Mouse (Mus musculus): Measurements from ENCODE around the gene Cabin1. TPM values are rescaled to one million over a fixed set of nuclear protein-coding genes. Genes with fewer than 3 reads are reported as not detected.

Cabin1 gene
- polyA plus RNA-seq, 2 experiments = 11.2 to 13.7 TPM

DNA sequence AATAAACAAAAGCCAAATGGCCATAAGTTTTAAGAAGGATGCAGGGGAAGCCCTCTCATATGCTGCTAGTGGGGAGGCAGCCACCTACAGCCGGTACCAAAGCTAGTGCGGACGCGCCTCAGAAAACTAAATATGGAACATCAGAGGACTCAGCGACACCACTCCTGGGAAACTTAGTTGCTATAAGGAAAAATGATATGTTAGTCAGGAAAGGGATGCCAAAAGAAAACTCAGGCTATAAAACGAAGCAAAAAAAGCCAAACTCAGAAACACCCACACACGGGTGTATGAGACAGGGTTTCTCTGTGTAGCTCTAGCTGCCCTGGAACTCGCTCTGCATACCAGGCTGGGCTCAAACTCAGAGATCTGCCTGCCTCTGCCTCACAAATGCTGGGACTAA, 24.1 kb upstream of the Cabin1 start:
- no peak for TF ChIP-seq CTCF (IDR thresholded peaks at IDR 0.05; ENCODE audit: low read depth)
- no peak for TF ChIP-seq EP300 (IDR thresholded peaks at IDR 0.05; ENCODE audit: low read depth)
- ATAC-seq (ENCODE audit: insufficient read depth) = no peak
- H3K27ac ChIP-seq = no peak overlapping the region
- no peak overlapping the region for H3K4me2 ChIP-seq (ENCODE audit: low read depth)
- no peaks in the 10 kb centered on the region for H3K27me3 ChIP-seq (ENCODE audit: control insufficient read depth, insufficient read depth, low read length)
- no peak for DNase-seq (ENCODE audit: low read depth in 3 of 3, low spot score in 3 of 3)
- WGBS (ENCODE audit: insufficient replicate concordance) = 80% methylated on average over 8 of the region's 8 CpGs
- no peak overlapping the region for H3K9ac ChIP-seq (replicated peaks)
- peaks cover 0 to 8% of the 10 kb centered on the region in 2 experiments; a peak in 2 of 4 replicates for H3K4me1 ChIP-seq (replicated peaks; ENCODE audit: control insufficient read depth in 2 of 2, insufficient read depth in 2 of 2, low read length in 1 of 2)
- no peaks in the 10 kb centered on the region for H3K36me3 ChIP-seq (replicated peaks; ENCODE audit: control insufficient read depth, insufficient read depth, low read depth)
- H3K9me3 ChIP-seq (ENCODE audit: control insufficient read depth, low read length) = no peaks in the 10 kb centered on the region
- H3K4me3 ChIP-seq (ENCODE audit: insufficient read depth in 1 of 2, low read depth in 2 of 2, low read length in 2 of 2) = no peak overlapping the region

DNA sequence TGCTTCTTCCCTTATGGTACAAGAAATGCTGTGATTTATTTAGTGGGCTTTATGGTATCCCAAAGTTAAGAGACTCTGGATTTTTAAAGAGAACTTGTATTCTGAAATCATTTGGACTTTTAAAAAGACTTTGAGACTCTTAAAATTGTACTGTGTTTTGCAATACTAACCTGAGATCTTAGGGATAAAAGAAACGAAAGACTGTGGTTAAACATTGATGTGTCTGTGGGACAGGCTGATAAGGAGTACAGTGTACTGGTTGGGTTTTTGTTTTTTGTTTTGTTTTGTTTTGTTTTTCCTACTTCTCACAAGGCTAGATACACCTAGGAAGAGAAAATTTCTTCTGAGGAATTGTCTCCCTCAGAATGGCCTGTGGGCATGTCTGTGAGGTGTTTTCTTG, 21.3 kb upstream of the Cabin1 start:
- Histone ChIP-seq H3K36me3 (replicated peaks; ENCODE audit: control insufficient read depth, insufficient read depth, low read depth) (no peaks in the 10 kb centered on the region), H3K27ac (no peak overlapping the region), H3K4me3 (ENCODE audit: insufficient read depth in 1 of 2, low read depth in 2 of 2, low read length in 2 of 2) (no peak overlapping the region), H3K9ac (replicated peaks) (no peak overlapping the region), H3K27me3 (ENCODE audit: control insufficient read depth, insufficient read depth, low read length) (peaks cover 11% of the 10 kb centered on the region), H3K4me2 (ENCODE audit: low read depth) (no peak overlapping the region), H3K4me1 (replicated peaks; ENCODE audit: control insufficient read depth in 2 of 2, insufficient read depth in 2 of 2, low read length in 1 of 2) (peaks cover 0 to 4% of the 10 kb centered on the region in 2 experiments; a peak in 1 of 4 replicates), H3K9me3 (ENCODE audit: control insufficient read depth, low read length) (no peaks in the 10 kb centered on the region)
- WGBS (ENCODE audit: insufficient replicate concordance) = 15% methylated on average over 1 of the region's 1 CpGs
- DNase-seq (ENCODE audit: low read depth in 3 of 3, low spot score in 3 of 3) = no peak
- ATAC-seq (ENCODE audit: insufficient read depth) = no peak
- TF ChIP-seq EP300 (IDR thresholded peaks at IDR 0.05; ENCODE audit: low read depth) (no peak), CTCF (IDR thresholded peaks at IDR 0.05; ENCODE audit: low read depth) (no peak)

DNA sequence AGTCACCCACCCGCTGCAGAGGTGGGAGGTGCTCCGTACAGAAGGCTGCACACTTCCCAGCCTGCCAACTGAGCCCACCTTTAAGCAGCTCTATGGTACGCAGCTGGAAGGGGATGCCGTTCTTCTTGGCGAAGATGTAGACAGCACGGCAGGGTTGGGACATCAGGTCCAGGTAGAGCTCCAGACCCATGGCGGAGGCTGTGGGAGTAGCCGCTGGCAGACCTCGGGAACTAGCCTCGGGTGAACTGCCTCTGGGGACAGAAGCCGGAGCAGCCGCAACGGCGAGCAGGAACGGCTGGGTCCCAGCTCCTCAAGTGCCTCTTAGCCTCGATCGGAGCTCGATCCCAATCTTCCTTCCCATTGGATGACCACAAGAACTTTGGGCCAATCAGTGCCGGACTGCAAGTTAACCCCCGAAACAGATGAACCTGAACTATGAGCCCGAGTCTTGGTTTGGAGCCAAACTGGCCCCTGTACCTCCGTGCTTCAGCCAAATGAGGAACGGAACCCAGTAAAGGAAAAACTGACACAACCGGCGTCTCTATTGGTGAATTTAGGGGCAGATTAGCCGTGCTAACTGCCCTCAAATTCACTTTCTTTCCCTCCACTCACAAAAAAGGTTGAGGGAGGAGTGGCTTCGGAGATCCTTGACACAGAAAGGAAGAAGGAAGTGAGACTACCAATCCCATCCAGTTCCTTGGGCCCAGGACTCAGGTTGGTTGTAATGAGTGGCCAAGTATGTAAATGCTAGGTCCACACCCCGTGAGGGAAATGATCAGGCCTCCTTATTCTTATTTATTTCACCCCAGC, 16.8 kb upstream of the Cabin1 start, which contains the start of the genes Gm20441 and Gstt3:
Gm20441 (minus strand) TSS at position 186 of the 810 bp plus-strand sequence.
Gstt3 (minus strand) TSS at position 646 of the 810 bp plus-strand sequence.
- peak within 1 kb of the TSS; percentile 49 for H3K4me2 ChIP-seq (ENCODE audit: low read depth)
- 1% methylated on average over 28 of the region's 28 CpGs for WGBS (ENCODE audit: insufficient replicate concordance)
- no peaks in the 10 kb centered on the region for H3K9me3 ChIP-seq (ENCODE audit: control insufficient read depth, low read length)
- peak within 1 kb of the TSS; percentile 31; the same call in 1 of the 2 replicates for H3K9ac ChIP-seq (replicated peaks)
- no peak for DNase-seq (ENCODE audit: low read depth in 3 of 3, low spot score in 3 of 3)
- peaks cover 0 to 2% of the 10 kb centered on the region in 2 experiments; a peak in 1 of 4 replicates for H3K4me1 ChIP-seq (replicated peaks; ENCODE audit: control insufficient read depth in 2 of 2, insufficient read depth in 2 of 2, low read length in 1 of 2)
- peak within 1 kb of the TSS; percentile 24 to 45 for H3K4me3 ChIP-seq (ENCODE audit: insufficient read depth in 1 of 2, low read depth in 2 of 2, low read length in 2 of 2)
- H3K27me3 ChIP-seq (ENCODE audit: control insufficient read depth, insufficient read depth, low read length) = peaks cover 25% of the 10 kb centered on the region
- TF ChIP-seq CTCF (IDR thresholded peaks at IDR 0.05; ENCODE audit: low read depth) = no peak
- no peak for TF ChIP-seq EP300 (IDR thresholded peaks at IDR 0.05; ENCODE audit: low read depth)
- H3K36me3 ChIP-seq (replicated peaks; ENCODE audit: control insufficient read depth, insufficient read depth, low read depth) = no peaks in the 10 kb centered on the region
- ATAC-seq (ENCODE audit: insufficient read depth) = 0 out of 2 replicates have a peak, but pooled peaks have one; percentile 33
- H3K27ac ChIP-seq = no peak within 1 kb of the TSS

DNA sequence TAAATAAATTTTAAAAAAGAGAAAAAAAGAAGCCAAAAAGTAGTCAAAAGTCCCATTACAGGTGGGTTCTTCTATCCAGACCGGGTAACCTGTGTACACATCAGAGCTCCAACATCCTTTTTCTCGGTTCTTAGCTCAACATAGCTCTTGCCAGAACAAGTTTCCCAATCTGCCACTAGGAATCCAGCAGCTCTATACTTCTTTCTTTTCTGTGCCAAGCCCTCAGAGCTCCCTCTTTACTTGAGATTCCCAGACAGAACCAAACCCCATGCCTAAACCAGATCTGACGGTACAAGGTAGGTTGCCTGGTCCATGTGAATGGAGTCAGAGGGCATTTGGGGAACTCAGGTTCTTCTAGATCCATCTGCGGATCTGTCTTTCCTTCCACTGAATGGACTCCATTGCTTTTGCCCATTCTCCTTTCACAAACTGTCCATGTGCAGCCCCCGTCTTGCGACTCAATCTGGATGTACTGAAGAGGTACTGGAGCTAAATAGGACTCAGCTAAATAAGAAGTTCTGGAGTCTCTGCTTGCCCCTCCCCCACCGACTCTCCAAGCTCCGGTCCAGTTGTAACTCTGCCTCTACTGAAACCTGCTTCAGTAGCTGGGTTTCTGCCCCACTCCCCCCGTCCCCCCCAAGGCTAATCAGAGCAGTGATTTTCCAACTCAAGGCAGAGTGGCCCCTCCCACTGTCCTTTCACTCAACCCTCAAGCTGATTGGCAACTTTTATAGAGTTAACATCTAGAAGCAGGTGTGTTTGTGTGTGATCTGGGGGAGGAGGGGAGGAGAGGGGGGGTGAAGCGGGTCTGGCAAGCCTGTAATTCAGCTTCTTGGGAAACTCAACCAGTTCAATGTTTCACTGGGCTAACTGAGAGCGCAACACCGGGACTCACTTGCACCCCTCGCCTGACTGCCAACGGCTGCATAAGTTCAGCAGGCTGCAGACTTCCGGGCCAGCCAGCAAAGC, 15.3 kb upstream of the Cabin1 start:
- Histone ChIP-seq H3K27me3 (ENCODE audit: control insufficient read depth, insufficient read depth, low read length) (peaks cover 25% of the 10 kb centered on the region), H3K36me3 (replicated peaks; ENCODE audit: control insufficient read depth, insufficient read depth, low read depth) (no peaks in the 10 kb centered on the region), H3K4me3 (ENCODE audit: insufficient read depth in 1 of 2, low read depth in 2 of 2, low read length in 2 of 2) (no peak overlapping the region), H3K9ac (replicated peaks) (no peak overlapping the region), H3K4me2 (ENCODE audit: low read depth) (peak overlapping the region; percentile 49; the same call in 1 of the 2 replicates), H3K9me3 (ENCODE audit: control insufficient read depth, low read length) (no peaks in the 10 kb centered on the region), H3K27ac (no peak overlapping the region), H3K4me1 (replicated peaks; ENCODE audit: control insufficient read depth in 2 of 2, insufficient read depth in 2 of 2, low read length in 1 of 2) (peaks cover 0 to 2% of the 10 kb centered on the region in 2 experiments; a peak in 1 of 4 replicates)
- TF ChIP-seq EP300 (IDR thresholded peaks at IDR 0.05; ENCODE audit: low read depth) (no peak), CTCF (IDR thresholded peaks at IDR 0.05; ENCODE audit: low read depth) (no peak)
- DNase-seq (ENCODE audit: low read depth in 3 of 3, low spot score in 3 of 3) = no peak
- 29% methylated on average over 15 of the region's 15 CpGs for WGBS (ENCODE audit: insufficient replicate concordance)
- no peak for ATAC-seq (ENCODE audit: insufficient read depth)
